Mouse (Mus musculus) neural tube, embryonic 14.5 days (tissue): ENCODE results near the gene Rab3il1. TPM values are rescaled to one million over a fixed set of nuclear protein-coding genes. Genes with fewer than 3 reads are reported as not detected.

Experiments used
- ATAC-seq: fragments of 200-750 bp; cut with Nextera tagmentation; 2 replicates; pipeline ENCODE4 v1.8.0; 2017; ENCODE audit warnings: low read depth, mild to moderate bottlenecking, moderate TSS enrichment, moderate library complexity
- H3K27ac ChIP-seq: fragments of 300-500 bp; sonication (generic); 2 replicates; pipeline ENCODE4 v1.5.1; 2014; ENCODE audit warnings: low read depth, mild to moderate bottlenecking, control low read depth, low read length, moderate library complexity, mixed read lengths
- H3K27me3 ChIP-seq: fragments of 300-500 bp; sonication (generic); 2 replicates; pipeline ENCODE4 v1.6.1; 2014; ENCODE audit warnings: low read length; ENCODE audit not compliant: control insufficient read depth, insufficient read depth
- H3K36me3 ChIP-seq: fragments of 300-500 bp; sonication (generic); 2 replicates; pipeline ENCODE4 v1.6.1; 2014; ENCODE audit warnings: low read length, mixed read lengths; ENCODE audit not compliant: control insufficient read depth, insufficient read depth
- H3K4me1 ChIP-seq: fragments of 300-500 bp; sonication (generic); 2 replicates; pipeline ENCODE4 v1.6.1; 2014; ENCODE audit warnings: low read length; ENCODE audit not compliant: control insufficient read depth, insufficient read depth
- H3K4me2 ChIP-seq: fragments of 300-500 bp; sonication (generic); 2 replicates; pipeline ENCODE4 v1.6.1; 2014; ENCODE audit warnings: mild to moderate bottlenecking, low read depth, low read length, control low read depth
- H3K4me3 ChIP-seq: fragments of 300-500 bp; sonication (generic); 2 replicates; pipeline ENCODE4 v1.5.1; 2014; ENCODE audit warnings: low read depth, low read length, control low read depth, mixed read lengths
- H3K9ac ChIP-seq: fragments of 300-500 bp; sonication (generic); replicated peaks from 2 replicates; pipeline ENCODE4 v1.6.1; 2014; ENCODE audit warnings: low read depth, mild to moderate bottlenecking, control low read depth, low read length, mixed read lengths
- H3K9me3 ChIP-seq: fragments of 300-500 bp; sonication (generic); 2 replicates; pipeline ENCODE4 v1.6.1; 2016; ENCODE audit warnings: low read length; ENCODE audit not compliant: control insufficient read depth
- WGBS: fragments of 180-500 bp; shearing (Covaris S2); extraction: QIAGEN DNeasy Blood & Tissue Kit; methylation state at CpG from one replicate; pipeline ENCODE4 v1.1.7; 2014; 5-methylcytosine and 5-hydroxymethylcytosine counted together
- polyA plus RNA-seq: library from polyadenylated mRNA; unstranded; fragments of >200 nt; fragmentation: Nextera tagmentation; extraction: Ambion mirVana; gene quantifications from 2 replicates; pipeline ENCODE4 v1.2.1, GENCODE M21; 2014

Rab3il1 gene
- polyA plus RNA-seq, 1 experiment from 2014 or later = 13.6 TPM

DNA sequence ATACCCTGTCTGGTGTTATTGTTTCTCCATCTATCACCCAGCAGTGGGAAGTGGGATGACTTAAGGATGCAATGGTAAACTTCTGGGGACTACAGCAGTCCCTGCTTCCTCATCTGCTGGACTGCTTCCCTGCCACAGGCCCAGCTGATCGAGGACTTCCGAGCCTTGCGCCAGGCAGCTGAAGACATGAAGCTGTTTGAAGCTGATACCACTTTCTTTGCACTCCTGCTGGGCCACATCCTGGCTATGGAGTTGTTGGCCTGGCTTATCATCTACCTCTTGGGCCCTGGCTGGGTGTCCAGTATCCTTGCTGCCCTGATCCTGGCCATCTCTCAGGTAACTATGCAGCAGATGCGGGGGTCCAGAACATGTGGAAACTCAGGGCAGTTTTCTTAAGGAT lies 51.2 kb downstream of the Rab3il1 start:
- Histone ChIP-seq H3K4me1 (no peaks in the 10 kb centered on the region), H3K4me2 (no peak overlapping the region), H3K27me3 (no peaks in the 10 kb centered on the region), H3K9me3 (no peaks in the 10 kb centered on the region), H3K27ac (no peak overlapping the region), H3K9ac (no peak overlapping the region), H3K36me3 (0 out of 2 replicates have a peak, but pooled peaks cover 4% of the 10 kb centered on the region), H3K4me3 (no peak overlapping the region)
- WGBS = 95% methylated on average over 4 of the region's 4 CpGs
- ATAC-seq = no peak

DNA sequence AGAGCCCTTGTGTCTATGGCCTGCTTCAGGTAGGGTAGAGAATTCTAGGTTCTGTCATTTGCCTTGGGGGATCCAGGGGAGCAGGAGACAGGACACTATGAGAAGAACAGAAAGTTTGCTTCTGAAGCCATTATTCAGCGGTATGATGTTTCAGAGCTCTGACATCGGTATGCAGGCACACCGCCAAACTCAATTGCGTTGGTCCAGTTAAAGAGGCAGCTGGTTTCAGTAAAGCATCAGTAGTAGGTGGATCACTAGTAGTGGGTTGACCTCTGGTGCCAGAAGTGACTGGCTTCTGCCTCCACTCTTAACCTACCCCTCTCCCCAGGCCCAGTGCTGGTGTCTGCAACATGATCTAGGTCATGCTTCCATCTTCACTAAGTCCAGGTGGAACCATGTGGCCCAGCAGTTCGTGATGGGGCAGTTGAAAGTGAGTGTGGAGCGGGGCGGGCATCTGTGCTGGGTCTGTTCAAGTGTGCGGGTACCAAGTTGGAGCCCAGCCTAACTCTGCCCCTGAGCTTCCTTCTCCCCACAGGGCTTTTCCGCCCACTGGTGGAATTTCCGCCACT lies 52.3 kb downstream of the Rab3il1 start:
- 0 out of 2 replicates have a peak, but pooled peaks cover 4% of the 10 kb centered on the region for H3K36me3 ChIP-seq
- no peak for ATAC-seq

DNA sequence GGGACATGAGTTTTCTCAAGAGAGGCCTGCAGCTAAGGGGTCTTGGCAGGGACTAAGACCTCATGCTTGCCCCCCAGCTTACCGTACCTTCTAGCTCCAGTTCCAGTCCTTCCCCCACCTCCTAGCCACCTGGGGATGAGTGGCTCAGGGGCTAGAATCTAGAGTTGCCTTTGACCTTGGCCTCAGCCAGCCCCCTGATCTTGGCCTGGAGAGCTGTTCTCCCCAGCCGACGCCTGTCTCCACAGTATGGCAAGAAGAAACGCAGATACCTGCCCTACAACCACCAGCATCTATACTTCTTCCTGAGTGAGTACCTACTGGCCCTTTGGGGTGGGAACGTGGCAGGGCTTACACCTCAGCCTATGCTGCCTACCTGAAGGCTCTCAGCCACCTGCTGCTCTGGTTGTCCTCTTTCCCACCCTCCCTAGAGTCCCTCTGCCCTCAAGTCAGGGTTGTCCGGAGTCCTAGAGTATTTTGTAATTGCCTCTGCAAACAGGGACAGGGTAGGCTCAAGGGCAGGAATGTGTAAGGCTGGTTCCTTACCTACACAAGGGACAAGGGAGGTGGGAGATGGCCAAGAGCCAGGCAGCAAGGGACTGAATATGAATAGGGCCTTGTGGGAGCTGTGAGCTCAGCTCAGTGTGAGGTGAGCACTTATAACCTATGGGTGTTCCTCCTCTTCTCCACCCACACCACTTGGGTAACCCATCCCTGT lies 53.0 kb downstream of the Rab3il1 start:
- no peaks in the 10 kb centered on the region for H3K4me1 ChIP-seq
- no peak overlapping the region for H3K27ac ChIP-seq
- no peaks in the 10 kb centered on the region for H3K9me3 ChIP-seq
- H3K9ac ChIP-seq = no peak overlapping the region
- no peaks in the 10 kb centered on the region for H3K27me3 ChIP-seq
- H3K36me3 ChIP-seq = 0 out of 2 replicates have a peak, but pooled peaks cover 4% of the 10 kb centered on the region
- H3K4me2 ChIP-seq = no peak overlapping the region
- 91% methylated on average over 6 of the region's 6 CpGs for WGBS
- ATAC-seq = no peak
- no peak overlapping the region for H3K4me3 ChIP-seq

More for the DNA sequence above, 52.3 kb downstream of the Rab3il1 start:
- H3K4me1 ChIP-seq = no peaks in the 10 kb centered on the region
- no peaks in the 10 kb centered on the region for H3K27me3 ChIP-seq
- H3K9ac ChIP-seq = no peak overlapping the region
- 95% methylated on average over 10 of the region's 10 CpGs for WGBS
- no peak overlapping the region for H3K27ac ChIP-seq
- no peak overlapping the region for H3K4me2 ChIP-seq
- H3K4me3 ChIP-seq = no peak overlapping the region
- no peaks in the 10 kb centered on the region for H3K9me3 ChIP-seq

DNA sequence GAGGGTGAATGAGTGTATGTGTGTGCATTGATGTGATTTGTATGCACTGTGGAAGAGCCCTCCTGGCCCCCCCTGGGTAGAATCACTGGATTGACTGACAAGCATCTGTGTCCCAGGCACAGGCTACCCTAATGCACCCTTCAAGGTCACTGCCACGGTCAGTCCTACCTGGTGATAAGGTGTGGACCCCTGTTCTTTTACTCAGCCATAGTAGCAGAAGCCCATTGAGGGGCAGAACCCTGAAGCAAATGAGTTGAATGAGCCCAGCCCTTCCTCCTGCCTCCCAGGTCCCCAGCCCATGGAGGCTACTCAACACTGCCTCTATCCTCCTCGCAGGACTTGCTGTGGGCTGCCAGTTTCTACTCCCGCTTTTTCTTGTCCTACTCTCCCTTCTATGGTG lies 53.8 kb downstream of the Rab3il1 start:
- no peak for ATAC-seq
- WGBS = 79% methylated on average over 3 of the region's 3 CpGs

DNA sequence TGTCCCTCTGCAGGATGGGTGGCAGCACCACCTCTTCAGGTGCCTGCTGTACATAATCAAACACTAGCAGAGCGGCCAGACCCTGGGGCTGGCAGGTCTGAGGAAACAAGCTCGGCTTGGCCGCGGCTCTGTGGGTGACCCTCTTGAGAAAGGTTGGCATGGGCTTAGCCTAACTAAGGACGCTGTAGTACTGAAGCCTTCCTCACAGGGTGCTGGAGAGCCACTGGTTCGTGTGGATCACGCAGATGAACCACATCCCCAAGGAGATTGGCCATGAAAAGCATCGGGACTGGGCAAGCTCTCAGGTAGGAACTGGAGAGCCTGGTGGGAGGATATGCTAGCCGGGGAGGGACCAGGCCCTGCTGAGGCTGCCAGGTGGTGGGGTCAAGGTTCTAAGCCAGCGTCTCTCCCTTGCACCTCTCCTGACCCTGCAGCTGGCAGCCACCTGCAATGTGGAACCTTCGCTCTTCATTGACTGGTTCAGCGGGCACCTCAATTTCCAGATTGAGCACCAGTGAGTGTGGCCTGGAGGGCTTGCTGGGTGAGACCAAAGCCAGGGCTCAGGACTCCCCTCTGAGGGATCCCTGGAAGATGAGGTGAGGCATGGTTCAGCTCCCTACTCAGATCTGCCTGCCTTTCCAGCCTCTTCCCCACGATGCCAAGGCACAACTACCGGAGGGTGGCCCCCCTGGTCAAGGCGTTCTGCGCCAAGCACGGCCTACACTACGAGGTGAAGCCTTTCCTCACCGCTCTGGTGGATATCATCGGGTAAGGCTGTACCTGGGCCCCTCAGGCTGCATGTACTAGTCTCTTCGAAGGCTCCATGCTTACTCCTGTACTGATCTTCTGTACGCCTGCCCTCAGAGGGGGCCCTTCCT lies 54.6 kb downstream of the Rab3il1 start:
- H3K9ac ChIP-seq = no peak overlapping the region
- no peak overlapping the region for H3K27ac ChIP-seq
- 0 out of 2 replicates have a peak, but pooled peaks cover 4% of the 10 kb centered on the region for H3K36me3 ChIP-seq
- peak; percentile 12; the same call in 1 of the 2 replicates for ATAC-seq
- no peaks in the 10 kb centered on the region for H3K27me3 ChIP-seq
- H3K4me2 ChIP-seq = no peak overlapping the region
- no peaks in the 10 kb centered on the region for H3K9me3 ChIP-seq
- no peak overlapping the region for H3K4me3 ChIP-seq
- H3K4me1 ChIP-seq = no peaks in the 10 kb centered on the region
- whole genome bisulfite sequencing = 87% methylated on average over 22 of the region's 22 CpGs

More for the DNA sequence above, 53.8 kb downstream of the Rab3il1 start:
- no peak overlapping the region for H3K27ac ChIP-seq
- no peak overlapping the region for H3K4me3 ChIP-seq
- H3K9ac ChIP-seq = no peak overlapping the region
- H3K9me3 ChIP-seq = no peaks in the 10 kb centered on the region
- no peaks in the 10 kb centered on the region for H3K27me3 ChIP-seq
- H3K4me1 ChIP-seq = no peaks in the 10 kb centered on the region
- 0 out of 2 replicates have a peak, but pooled peaks cover 4% of the 10 kb centered on the region for H3K36me3 ChIP-seq
- H3K4me2 ChIP-seq = no peak overlapping the region

DNA sequence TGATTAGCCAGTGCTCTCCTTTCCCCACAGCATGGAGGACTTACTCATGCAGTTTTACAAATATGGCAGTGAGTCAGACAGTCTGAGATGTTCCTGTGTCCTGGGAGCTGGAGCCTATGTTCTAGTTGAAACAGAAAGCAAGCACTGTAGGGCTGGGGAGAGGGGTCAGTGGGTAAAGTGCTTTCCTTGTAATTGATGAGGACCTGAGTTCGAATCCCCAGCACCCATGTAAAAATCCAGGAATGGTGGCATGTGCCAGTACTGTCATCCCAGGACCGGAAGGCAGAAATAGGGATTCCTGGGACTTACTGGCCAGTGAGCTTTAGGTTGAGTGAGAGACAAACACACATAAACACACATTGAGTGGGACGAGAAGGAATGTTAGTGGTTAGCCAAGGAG lies 55.2 kb downstream of the Rab3il1 start:
- Histone ChIP-seq H3K9me3 (no peaks in the 10 kb centered on the region), H3K4me3 (no peak overlapping the region), H3K27me3 (no peaks in the 10 kb centered on the region), H3K9ac (no peak overlapping the region), H3K36me3 (0 out of 2 replicates have a peak, but pooled peaks cover 9% of the 10 kb centered on the region), H3K27ac (no peak overlapping the region), H3K4me1 (no peaks in the 10 kb centered on the region), H3K4me2 (no peak overlapping the region)
- WGBS = 94% methylated on average over 3 of the region's 3 CpGs
- no peak for ATAC-seq

DNA sequence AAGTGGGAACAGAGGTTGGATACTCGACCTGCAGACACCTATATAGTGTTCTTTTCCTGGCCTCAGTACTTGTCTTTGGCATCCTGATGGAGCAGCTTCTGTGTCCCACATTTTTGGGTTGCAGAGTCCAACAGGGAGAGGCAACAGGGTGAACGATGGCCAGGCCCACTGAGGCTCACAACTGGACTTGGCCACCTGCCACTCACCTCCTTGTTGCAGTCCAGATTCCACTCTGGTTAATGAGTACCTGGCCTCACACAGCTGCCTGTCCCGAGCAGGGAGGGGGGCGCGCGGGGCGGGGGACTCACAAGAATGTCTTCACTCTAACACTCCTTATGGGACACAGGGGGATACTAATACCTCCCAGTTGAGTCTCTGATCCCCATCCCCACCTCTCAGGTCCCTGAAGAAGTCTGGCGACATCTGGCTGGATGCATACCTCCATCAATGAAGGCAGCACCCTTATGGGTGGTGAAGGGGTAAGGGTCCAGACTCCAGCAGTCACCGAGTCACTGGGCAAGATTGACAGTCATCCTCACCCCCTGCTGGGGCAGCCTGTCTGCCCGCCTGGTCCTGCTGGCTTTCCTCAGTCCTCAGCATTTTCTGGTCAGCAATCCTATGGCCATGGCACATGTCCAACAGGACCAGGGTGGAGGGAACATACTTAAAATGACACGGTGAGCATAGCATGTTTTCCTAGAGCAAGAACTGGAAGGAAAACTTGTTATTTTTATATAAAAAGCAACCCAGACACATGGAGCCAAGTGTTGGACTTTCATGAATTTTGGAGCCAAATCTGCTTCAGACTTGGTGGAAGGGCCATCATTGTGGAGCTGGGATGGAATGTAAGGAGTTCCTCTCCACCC lies 56.2 kb downstream of the Rab3il1 start:
- no peak overlapping the region for H3K27ac ChIP-seq
- H3K4me2 ChIP-seq = no peak overlapping the region
- no peaks in the 10 kb centered on the region for H3K27me3 ChIP-seq
- WGBS = 68% methylated on average over 11 of the region's 11 CpGs
- no peaks in the 10 kb centered on the region for H3K4me1 ChIP-seq
- H3K36me3 ChIP-seq = peaks cover 14% of the 10 kb centered on the region
- H3K9me3 ChIP-seq = no peaks in the 10 kb centered on the region
- H3K9ac ChIP-seq = no peak overlapping the region
- no peak overlapping the region for H3K4me3 ChIP-seq
- ATAC-seq = no peak

DNA sequence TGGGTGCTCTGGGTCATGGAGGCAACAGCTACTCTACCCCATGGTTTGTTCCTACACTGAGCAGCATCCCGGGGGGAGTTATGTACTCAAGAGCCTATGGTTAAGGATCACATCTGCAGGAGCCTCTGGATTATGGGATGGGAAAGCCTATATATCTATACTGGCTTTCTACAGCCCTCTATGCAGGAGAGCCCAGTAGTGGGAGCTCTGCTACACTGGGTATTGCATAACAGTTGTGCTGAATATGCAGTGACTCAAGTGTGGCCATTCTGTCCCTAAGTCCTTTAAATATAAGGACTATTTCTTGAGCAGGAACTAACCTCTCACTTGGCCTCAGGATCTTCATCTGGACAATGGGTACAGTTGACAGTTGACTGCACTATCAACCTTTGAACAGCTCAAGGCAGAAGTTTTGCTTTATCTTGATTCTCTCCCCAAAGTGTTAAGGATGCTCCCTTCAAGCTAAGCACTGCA lies 56.9 kb downstream of the Rab3il1 start:
- peaks cover 20% of the 10 kb centered on the region for H3K36me3 ChIP-seq

More for the DNA sequence above, 56.9 kb downstream of the Rab3il1 start:
- Histone ChIP-seq H3K9me3 (no peaks in the 10 kb centered on the region), H3K4me2 (no peak overlapping the region), H3K4me1 (no peaks in the 10 kb centered on the region), H3K4me3 (no peak overlapping the region), H3K27me3 (no peaks in the 10 kb centered on the region), H3K9ac (no peak overlapping the region), H3K27ac (no peak overlapping the region)
- WGBS = 92% methylated on average over 1 of the region's 1 CpGs
- ATAC-seq = no peak
